Mouse (Mus musculus) CH12.LX (cell line): ENCODE measurements around the gene Cyfip2. TPM values are rescaled to one million over a fixed set of nuclear protein-coding genes. Genes with fewer than 3 reads are reported as not detected.

ENCODE experiments used
- DNase-seq: peaks from one replicate; pipeline ENCODE4 v3.0.0-alpha.2; 2013; ENCODE audit errors: extremely low read depth
- H3K27ac ChIP-seq: 2 replicates; pipeline ENCODE4 v1.5.1; 2012; ENCODE audit warnings: low read depth, mild to moderate bottlenecking, control low read depth, moderate library complexity; ENCODE audit not compliant: insufficient read depth
- H3K27me3 ChIP-seq: replicated peaks from 2 replicates; pipeline ENCODE3; 2012; ENCODE audit warnings: inconsistent platforms
- H3K36me3 ChIP-seq, 2 experiments: replicated peaks in 1 of 2; 2 replicates each; pipeline versions ENCODE3 to v1.6.1; 2012; ENCODE audit warnings: inconsistent platforms in 1 of 2, low read length in 1 of 2, mild to moderate bottlenecking in 1 of 2, mixed read lengths in 1 of 2, moderate library complexity in 1 of 2; ENCODE audit not compliant: control insufficient read depth in 1 of 2, insufficient read depth in 1 of 2
- H3K4me1 ChIP-seq, 2 experiments: 2 replicates each; pipeline ENCODE4 v1.6.1; 2012; ENCODE audit warnings: inconsistent platforms in 1 of 2, moderate library complexity in 1 of 2; ENCODE audit not compliant: insufficient read depth in 2 of 2, control insufficient read depth in 1 of 2
- H3K4me2 ChIP-seq: 2 replicates; pipeline ENCODE4 v1.6.1; 2012; ENCODE audit warnings: low read depth, mild to moderate bottlenecking, control low read depth; ENCODE audit not compliant: poor library complexity, insufficient read depth, severe bottlenecking
- H3K4me3 ChIP-seq, 3 experiments: fragments of 150-350 bp in 1 of 3; sonication (generic) in 1 of 3; replicated peaks in 1 of 3; 2 replicates each; pipeline versions ENCODE3 to v1.5.1; 2011 to 2012; ENCODE audit warnings: low read depth in 2 of 3, low read length in 2 of 3, mild to moderate bottlenecking in 2 of 3, moderate library complexity in 2 of 3, control low read depth in 1 of 3, improper control_type of control experiment in 1 of 3, inconsistent platforms in 1 of 3, mixed read lengths in 1 of 3; ENCODE audit not compliant: poor library complexity in 1 of 3
- H3K79me2 ChIP-seq: replicated peaks from 2 replicates; pipeline ENCODE4 v1.6.1; 2012; ENCODE audit warnings: mild to moderate bottlenecking, moderate library complexity; ENCODE audit not compliant: control insufficient read depth, poor library complexity, insufficient read depth, severe bottlenecking; ENCODE audit errors: extremely low read depth
- H3K9ac ChIP-seq: 2 replicates; pipeline ENCODE4 v1.6.1; 2012; ENCODE audit warnings: low read depth, mild to moderate bottlenecking, control low read depth, moderate library complexity; ENCODE audit not compliant: insufficient read depth
- H3K9me3 ChIP-seq: replicated peaks from 2 replicates; pipeline ENCODE3; 2012; ENCODE audit warnings: low read length, inconsistent platforms, mixed read lengths
- CHD1 ChIP-seq: IDR thresholded peaks from 2 replicates; pipeline ENCODE4 v1.6.1; 2012; ENCODE audit warnings: low read depth, low read length, improper control_type of control experiment, inconsistent platforms
- CHD2 ChIP-seq: IDR thresholded peaks from 2 replicates; pipeline ENCODE4 v1.6.1; 2011; ENCODE audit warnings: low read length, improper control_type of control experiment
- CTCF ChIP-seq, 2 experiments: IDR thresholded peaks in 1 of 2; conservative IDR thresholded peaks in 1 of 2; 2 replicates each; pipeline ENCODE4 v1.5.1; 2011 to 2012; ENCODE audit warnings: low read depth in 2 of 2, low read length in 2 of 2, improper control_type of control experiment in 1 of 2, inconsistent platforms in 1 of 2, mild to moderate bottlenecking in 1 of 2, moderate library complexity in 1 of 2
- E2F4 ChIP-seq: IDR thresholded peaks from 2 replicates; pipeline ENCODE4 v1.6.1; 2011; ENCODE audit warnings: low read depth, low read length, improper control_type of control experiment; ENCODE audit not compliant: insufficient replicate concordance
- ELF1 ChIP-seq: IDR thresholded peaks from 2 replicates; pipeline ENCODE4 v1.6.1; 2014; ENCODE audit warnings: low read depth, mild to moderate bottlenecking, inconsistent platforms, low read length, improper control_type of control experiment
- EP300 ChIP-seq: IDR thresholded peaks from 2 replicates; pipeline ENCODE4 v1.6.1; 2011; ENCODE audit warnings: low read length, improper control_type of control experiment
- ETS1 ChIP-seq: conservative IDR thresholded peaks from 2 replicates; pipeline ENCODE4 v1.6.1; 2012; ENCODE audit warnings: low read depth, mild to moderate bottlenecking, inconsistent platforms, low read length, improper control_type of control experiment, moderate library complexity
- GABPA ChIP-seq: IDR thresholded peaks from 2 replicates; pipeline ENCODE4 v1.6.1; 2012; ENCODE audit warnings: low read depth, low read length, improper control_type of control experiment, inconsistent platforms; ENCODE audit not compliant: insufficient replicate concordance
- HCFC1 ChIP-seq: IDR thresholded peaks from 2 replicates; pipeline ENCODE4 v1.6.1; 2012; ENCODE audit warnings: low read depth, mild to moderate bottlenecking, inconsistent platforms, low read length, improper control_type of control experiment
- IRF4 ChIP-seq: IDR thresholded peaks from 2 replicates; pipeline ENCODE4 v1.6.1; 2014; ENCODE audit warnings: low read depth, mild to moderate bottlenecking, inconsistent platforms, low read length, improper control_type of control experiment
- JUN ChIP-seq: IDR thresholded peaks from 2 replicates; pipeline ENCODE4 v1.6.1; 2011; ENCODE audit warnings: low read depth, mild to moderate bottlenecking, low read length, improper control_type of control experiment, moderate library complexity; ENCODE audit not compliant: insufficient read depth
- JUND ChIP-seq: conservative IDR thresholded peaks from 2 replicates; pipeline ENCODE4 v1.6.1; 2011; ENCODE audit warnings: low read depth, low read length, improper control_type of control experiment
- KAT2A ChIP-seq: IDR thresholded peaks from 2 replicates; pipeline ENCODE4 v1.6.1; 2012; ENCODE audit warnings: low read length, improper control_type of control experiment, inconsistent platforms; ENCODE audit not compliant: insufficient replicate concordance
- MAFK ChIP-seq: IDR thresholded peaks from 2 replicates; pipeline ENCODE4 v1.6.1; 2011; ENCODE audit warnings: low read length, improper control_type of control experiment; ENCODE audit not compliant: insufficient replicate concordance
- MAX ChIP-seq: IDR thresholded peaks from 2 replicates; pipeline ENCODE4 v1.6.1; 2011; ENCODE audit warnings: low read length, improper control_type of control experiment
- MAZ ChIP-seq: IDR thresholded peaks from 2 replicates; pipeline ENCODE4 v1.6.1; 2012; ENCODE audit warnings: low read depth, mild to moderate bottlenecking, inconsistent platforms, low read length, improper control_type of control experiment, moderate library complexity
- MEF2A ChIP-seq: IDR thresholded peaks from 2 replicates; pipeline ENCODE4 v1.6.1; 2014; ENCODE audit warnings: low read depth, mild to moderate bottlenecking, inconsistent platforms, low read length, improper control_type of control experiment, borderline replicate concordance
- MYC ChIP-seq: IDR thresholded peaks from 2 replicates; pipeline ENCODE4 v1.6.1; 2011; ENCODE audit warnings: low read depth, mild to moderate bottlenecking, improper control_type of control experiment, low read length
- NELFE ChIP-seq: IDR thresholded peaks from 2 replicates; pipeline ENCODE4 v1.6.1; 2011; ENCODE audit warnings: low read depth, low read length, improper control_type of control experiment
- NRF1 ChIP-seq: IDR thresholded peaks from 2 replicates; pipeline ENCODE4 v1.6.1; 2014; ENCODE audit warnings: low read depth, mild to moderate bottlenecking, inconsistent platforms, low read length, improper control_type of control experiment, moderate library complexity
- PAX5 ChIP-seq: IDR thresholded peaks from 2 replicates; pipeline ENCODE4 v1.6.1; 2012; ENCODE audit warnings: low read length, inconsistent platforms, mixed read lengths
- POLR2A ChIP-seq: IDR thresholded peaks from 2 replicates; pipeline ENCODE4 v1.6.1; 2011; ENCODE audit warnings: low read depth, mild to moderate bottlenecking, improper control_type of control experiment, low read length
- POLR2AphosphoS2 ChIP-seq: IDR thresholded peaks from 2 replicates; pipeline ENCODE4 v1.6.1; 2011; ENCODE audit warnings: low read depth, low read length, improper control_type of control experiment
- RAD21 ChIP-seq: IDR thresholded peaks from 2 replicates; pipeline ENCODE4 v1.6.1; 2011; ENCODE audit warnings: low read depth, mild to moderate bottlenecking, low read length, improper control_type of control experiment, moderate library complexity
- RCOR1 ChIP-seq: conservative IDR thresholded peaks from 2 replicates; pipeline ENCODE4 v1.6.1; 2012; ENCODE audit warnings: low read depth, mild to moderate bottlenecking, inconsistent platforms, low read length, improper control_type of control experiment
- SIN3A ChIP-seq: IDR thresholded peaks from 2 replicates; pipeline ENCODE4 v1.6.1; 2012; ENCODE audit warnings: low read length, improper control_type of control experiment, inconsistent platforms
- SMC3 ChIP-seq: IDR thresholded peaks from 2 replicates; pipeline ENCODE4 v1.6.1; 2011; ENCODE audit warnings: low read depth, low read length, improper control_type of control experiment
- TBP ChIP-seq: conservative IDR thresholded peaks from 2 replicates; pipeline ENCODE4 v1.6.1; 2011; ENCODE audit warnings: low read depth, low read length, improper control_type of control experiment
- TCF12 ChIP-seq: IDR thresholded peaks from 2 replicates; pipeline ENCODE4 v1.6.1; 2014; ENCODE audit warnings: low read depth, mild to moderate bottlenecking, inconsistent platforms, low read length, improper control_type of control experiment
- UBTF ChIP-seq: IDR thresholded peaks from 2 replicates; pipeline ENCODE4 v1.6.1; 2012; ENCODE audit warnings: low read depth, mild to moderate bottlenecking, inconsistent platforms, low read length, improper control_type of control experiment, moderate library complexity
- USF1 ChIP-seq: IDR thresholded peaks from 2 replicates; pipeline ENCODE4 v1.6.1; 2014; ENCODE audit warnings: low read depth, mild to moderate bottlenecking, inconsistent platforms, low read length, improper control_type of control experiment
- USF2 ChIP-seq: conservative IDR thresholded peaks from 2 replicates; pipeline ENCODE4 v1.6.1; 2011; ENCODE audit warnings: low read depth, low read length, improper control_type of control experiment
- ZC3H11A ChIP-seq: IDR thresholded peaks from 2 replicates; pipeline ENCODE4 v1.6.1; 2012; ENCODE audit warnings: low read depth, mild to moderate bottlenecking, inconsistent platforms, low read length, improper control_type of control experiment
- ZKSCAN1 ChIP-seq: IDR thresholded peaks from 2 replicates; pipeline ENCODE4 v1.6.1; 2012; ENCODE audit warnings: low read depth, inconsistent platforms, low read length, improper control_type of control experiment, borderline replicate concordance
- ZMIZ1 ChIP-seq: IDR thresholded peaks from 2 replicates; pipeline ENCODE4 v1.6.1; 2012; ENCODE audit warnings: low read depth, mild to moderate bottlenecking, inconsistent platforms, low read length, improper control_type of control experiment
- ZNF384 ChIP-seq: IDR thresholded peaks from 2 replicates; pipeline ENCODE4 v1.6.1; 2012; ENCODE audit warnings: low read depth, low read length, improper control_type of control experiment, inconsistent platforms
- dilution Hi-C: fragments of 300-500 bp; cut with MboI; formaldehyde crosslinking; loops from 2 replicates; pipeline ENCODE4 v1.14.3; 2020; ENCODE audit warnings: low sequenced_read_pairs; ENCODE audit not compliant: extremely low pct_unique_long_range_greater_than_20kb, extremely low pct_ligation_motif_present
- in situ Hi-C: fragments of 300-500 bp; cut with MboI; formaldehyde crosslinking; loops from 3 replicates; pipeline ENCODE4 v1.14.3; 2019; ENCODE audit warnings: low sequenced_read_pairs, low pct_ligation_motif_present, low pct_unique_long_range_greater_than_20kb, mixed read lengths
- polyA plus RNA-seq: library from polyadenylated mRNA; unstranded; fragments of >175 nt; gene quantifications from 2 replicates; pipeline ENCODE4 v1.2.1, GENCODE M21; 2012; ENCODE audit warnings: low read depth; ENCODE audit not compliant: insufficient read length
- total RNA-seq, 2 experiments: library from RNA; depleted of rRNA; stranded (reverse); fragments of 300-350 nt in 1 of 2; fragments of >200 nt in 1 of 2; gene quantifications; 2 replicates each; pipeline ENCODE4 v1.2.3; 2012 to 2014

Cyfip2 gene
- total and polyA plus RNA-seq, 3 experiments = 40.7 to 194 (median 97.6) TPM

GRCm38 (mm10) chr11:46215354-46215753, 97.3 kb downstream of the Cyfip2 start:
- H3K36me3 ChIP-seq = peaks cover 75 to 100% of the 10 kb centered on the region in 2 experiments
- TF ChIP-seq USF2 (no peak), TBP (no peak), ETS1 (no peak), CHD2 (no peak), NRF1 (no peak), GABPA (no peak), RAD21 (peak; percentile 91), IRF4 (peak; percentile 8; the same call in 1 of the 2 replicates), TCF12 (no peak; the same call in 1 of the 2 replicates), HCFC1 (no peak), PAX5 (no peak), NELFE (peak; percentile 39; the same call in 1 of the 2 replicates), ZNF384 (no peak), JUN (no peak), RCOR1 (no peak), MAFK (peak; percentile 11; the same call in 1 of the 2 replicates), ZMIZ1 (no peak), MYC (no peak), CHD1 (no peak), MAX (peak; percentile 45; the same call in 1 of the 2 replicates), MEF2A (no peak), CTCF (conservative IDR thresholded peaks at IDR 0.05 in 1 of 2, IDR thresholded peaks at IDR 0.05 in 1 of 2; ENCODE audit: low read depth in 2 of 2, low read length in 2 of 2) (peak; percentile 97 to 98), EP300 (no peak), USF1 (no peak), ELF1 (0 out of 2 replicates have a peak, but pooled peaks have one; percentile 24), JUND (peak; percentile 32; the same call in 1 of the 2 replicates), E2F4 (no peak), SIN3A (peak; percentile 50; the same call in 1 of the 2 replicates), ZC3H11A (peak; percentile 57), UBTF (no peak), MAZ (no peak), POLR2AphosphoS2 (no peak), KAT2A (no peak), SMC3 (peak; percentile 88), POLR2A (0 out of 2 replicates have a peak, but pooled peaks have one; percentile 17), ZKSCAN1 (no peak)
- TF ChIP-seq, all 38 proteins: peak for 12
- Histone ChIP-seq H3K4me3 (no peak overlapping the region), H3K9ac (no peak overlapping the region), H3K4me2 (no peak overlapping the region), H3K4me1 (peaks cover 7 to 36% of the 10 kb centered on the region in 2 experiments), H3K9me3 (no peaks in the 10 kb centered on the region), H3K27me3 (no peaks in the 10 kb centered on the region), H3K79me2 (no peaks in the 10 kb centered on the region), H3K27ac (no peak overlapping the region)
- dilution Hi-C loops (no loop called here), in situ Hi-C loops (loop anchor here (10.0 kb wide), 1 partner anchor 261 kb away; the partner anchor contains the start of gene Thg1l)
- DNase-seq = peak; percentile 90
